Mouse (Mus musculus) kidney, embryonic 14.5 days (tissue): ENCODE measurements around the gene Ncoa1. TPM values are rescaled to one million over a fixed set of nuclear protein-coding genes. Genes with fewer than 3 reads are reported as not detected.

Source experiments
- ATAC-seq: fragments of 200-750 bp; cut with Nextera tagmentation; 2 replicates; pipeline ENCODE4 v1.8.0; 2017; ENCODE audit warnings: moderate number of reproducible peaks, mild to moderate bottlenecking, moderate TSS enrichment, moderate library complexity; ENCODE audit not compliant: low FRiP score, low TSS enrichment
- H3K27ac ChIP-seq: fragments of 300-500 bp; sonication (generic); 2 replicates; pipeline ENCODE4 v1.5.1; 2014; ENCODE audit warnings: low read depth, mild to moderate bottlenecking, low read length, moderate library complexity, mixed read lengths
- H3K27me3 ChIP-seq: fragments of 300-500 bp; sonication (generic); 2 replicates; pipeline ENCODE4 v1.6.1; 2014; ENCODE audit warnings: mild to moderate bottlenecking, low read length; ENCODE audit not compliant: control insufficient read depth, insufficient read depth
- H3K36me3 ChIP-seq: fragments of 300-500 bp; sonication (generic); 2 replicates; pipeline ENCODE4 v1.6.1; 2014; ENCODE audit warnings: low read length, mixed read lengths; ENCODE audit not compliant: control insufficient read depth, insufficient read depth
- H3K4me1 ChIP-seq: fragments of 300-500 bp; sonication (generic); 2 replicates; pipeline ENCODE4 v1.6.1; 2014; ENCODE audit warnings: low read length, mixed read lengths; ENCODE audit not compliant: control insufficient read depth, insufficient read depth
- H3K4me2 ChIP-seq: fragments of 300-500 bp; sonication (generic); replicated peaks from 2 replicates; pipeline ENCODE4 v1.6.1; 2014; ENCODE audit warnings: low read depth, mild to moderate bottlenecking, low read length
- H3K4me3 ChIP-seq: fragments of 300-500 bp; sonication (generic); 2 replicates; pipeline ENCODE4 v1.5.1; 2014; ENCODE audit warnings: mild to moderate bottlenecking, low read length
- H3K9ac ChIP-seq: fragments of 300-500 bp; sonication (generic); 2 replicates; pipeline ENCODE4 v1.6.1; 2014; ENCODE audit warnings: low read depth, mild to moderate bottlenecking, low read length, moderate library complexity
- H3K9me3 ChIP-seq: fragments of 300-500 bp; sonication (generic); 2 replicates; pipeline ENCODE4 v1.6.1; 2016; ENCODE audit warnings: low read length; ENCODE audit not compliant: control insufficient read depth
- WGBS: fragments of 180-500 bp; shearing (Covaris S2); extraction: QIAGEN DNeasy Blood & Tissue Kit; methylation state at CpG from one replicate; pipeline ENCODE4 v1.1.7; 2014; 5-methylcytosine and 5-hydroxymethylcytosine counted together
- polyA plus RNA-seq: library from polyadenylated mRNA; unstranded; fragments of >200 nt; fragmentation: Nextera tagmentation; extraction: Ambion mirVana; gene quantifications from 2 replicates; pipeline ENCODE4 v1.2.1, GENCODE M21; 2014

Ncoa1 gene
- polyA plus RNA-seq, 1 experiment from 2014 or later, result 10.6 TPM

DNA sequence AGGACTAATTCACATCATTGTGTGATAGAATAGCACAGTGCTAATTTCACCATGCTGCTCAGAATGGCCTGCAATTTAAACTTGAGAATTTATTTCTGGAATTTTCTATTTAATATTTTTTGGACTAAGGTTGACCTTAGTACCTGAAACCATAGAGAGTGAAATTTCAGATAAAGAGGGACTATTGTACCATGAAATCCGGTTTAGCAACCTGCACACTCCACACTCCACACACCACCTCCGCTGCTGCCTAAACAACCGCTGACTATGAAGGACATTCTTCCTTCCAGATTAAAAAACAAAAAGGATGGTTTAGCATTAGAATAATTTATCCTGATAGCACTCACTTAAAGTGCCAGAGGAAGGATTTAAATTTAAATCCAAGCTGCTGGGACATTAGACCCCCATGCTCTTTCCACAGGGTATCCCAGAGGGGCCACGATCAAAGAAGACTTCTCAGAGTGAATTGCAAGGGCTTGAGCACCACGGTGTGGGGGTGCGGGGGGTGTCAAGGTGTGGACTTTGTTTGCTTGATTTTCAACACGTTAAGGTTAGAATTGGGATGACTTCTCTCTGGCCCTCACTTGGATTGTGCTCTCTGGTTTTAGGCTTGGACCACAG, 29.9 kb upstream of the Ncoa1 start:
- Histone ChIP-seq H3K27ac (no peak overlapping the region), H3K4me1 (no peaks in the 10 kb centered on the region), H3K9me3 (no peaks in the 10 kb centered on the region), H3K4me3 (no peak overlapping the region), H3K4me2 (no peak overlapping the region), H3K36me3 (no peaks in the 10 kb centered on the region), H3K9ac (no peak overlapping the region), H3K27me3 (no peaks in the 10 kb centered on the region)
- no peak for ATAC-seq
- 39% methylated on average over 7 of the region's 7 CpGs for WGBS

- no peaks in the 10 kb centered on the region for H3K36me3 ChIP-seq
- H3K4me1 ChIP-seq, result no peaks in the 10 kb centered on the region
- H3K9me3 ChIP-seq, result no peaks in the 10 kb centered on the region
- WGBS, result 79% methylated on average over 6 of the region's 6 CpGs
- no peak for ATAC-seq
- H3K4me2 ChIP-seq, result no peak overlapping the region
- H3K4me3 ChIP-seq, result no peak overlapping the region
- no peak overlapping the region for H3K9ac ChIP-seq
- H3K27ac ChIP-seq, result no peak overlapping the region
- no peaks in the 10 kb centered on the region for H3K27me3 ChIP-seq
Observed at GRCm38 (mm10) chr12:4505298-4505697, 28.3 kb upstream of the Ncoa1 start.

DNA sequence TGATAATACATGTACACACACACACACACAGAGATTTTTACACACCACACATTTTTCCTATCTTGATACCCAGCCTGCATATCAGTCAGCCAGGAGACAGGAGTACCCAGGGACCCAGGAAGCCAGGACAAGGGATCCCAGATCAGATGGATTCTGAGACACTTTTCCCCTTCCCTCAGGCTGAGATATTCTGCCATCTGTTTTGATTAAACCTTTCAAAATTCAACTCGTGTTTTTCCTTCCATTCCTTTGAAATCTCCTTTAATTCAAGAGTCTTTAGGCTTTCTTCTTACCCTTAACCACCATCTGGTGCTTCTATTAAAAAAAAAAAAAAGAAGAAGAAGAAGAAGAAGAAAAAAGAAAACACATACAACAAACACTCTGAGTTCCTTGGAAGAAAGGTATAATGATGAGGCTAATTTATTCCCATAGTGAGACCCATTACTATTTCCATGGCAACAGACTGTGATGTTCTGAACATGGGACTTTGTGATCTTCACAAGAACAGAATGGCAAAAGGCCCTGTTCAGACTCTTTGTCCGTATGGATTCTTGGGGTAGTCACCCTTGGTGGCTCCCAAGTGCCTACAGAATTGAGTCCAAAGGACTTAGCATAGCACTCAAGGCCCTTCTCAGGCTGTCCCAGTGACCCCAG, 26.8 kb upstream of the Ncoa1 start:
- Histone ChIP-seq H3K9ac (no peak overlapping the region), H3K27ac (no peak overlapping the region), H3K9me3 (no peaks in the 10 kb centered on the region), H3K4me1 (no peaks in the 10 kb centered on the region), H3K4me3 (no peak overlapping the region), H3K36me3 (no peaks in the 10 kb centered on the region), H3K27me3 (no peaks in the 10 kb centered on the region), H3K4me2 (no peak overlapping the region)
- WGBS, result 83% methylated on average over 2 of the region's 2 CpGs
- no peak for ATAC-seq

- Histone ChIP-seq H3K9ac (no peak overlapping the region), H3K4me1 (no peaks in the 10 kb centered on the region), H3K27me3 (no peaks in the 10 kb centered on the region), H3K27ac (no peak overlapping the region), H3K9me3 (no peaks in the 10 kb centered on the region), H3K4me2 (no peak overlapping the region), H3K36me3 (no peaks in the 10 kb centered on the region), H3K4me3 (no peak overlapping the region)
- ATAC-seq, result no peak
- WGBS, result 57% methylated on average over 3 of the region's 3 CpGs
Observed at GRCm38 (mm10) chr12:4501916-4502315, 24.9 kb upstream of the Ncoa1 start.

DNA sequence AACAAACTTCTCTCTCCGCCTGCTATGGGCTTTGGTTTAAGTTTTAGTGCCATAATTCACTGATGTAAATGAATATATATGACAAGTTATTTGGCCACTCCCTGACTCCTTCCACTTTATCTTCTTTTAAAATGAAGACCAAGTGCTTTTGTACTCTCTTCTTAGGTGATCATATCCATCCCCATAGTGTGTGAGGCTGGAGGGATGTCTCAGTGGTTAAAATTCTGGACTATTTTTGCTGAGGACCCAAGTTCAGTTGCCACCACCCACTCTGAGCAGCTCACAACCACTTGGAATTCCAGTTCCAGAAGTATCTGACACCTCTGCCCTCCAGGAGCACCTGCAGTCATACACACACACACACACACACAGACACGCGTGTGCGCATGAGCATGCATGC, 23.5 kb upstream of the Ncoa1 start:
- H3K27ac ChIP-seq, result no peak overlapping the region
- H3K9ac ChIP-seq, result no peak overlapping the region
- 94% methylated on average over 4 of the region's 4 CpGs for WGBS
- no peaks in the 10 kb centered on the region for H3K4me1 ChIP-seq
- no peaks in the 10 kb centered on the region for H3K36me3 ChIP-seq
- H3K4me2 ChIP-seq, result no peak overlapping the region
- H3K4me3 ChIP-seq, result no peak overlapping the region
- H3K27me3 ChIP-seq, result no peaks in the 10 kb centered on the region
- ATAC-seq, result no peak
- no peaks in the 10 kb centered on the region for H3K9me3 ChIP-seq

- Histone ChIP-seq H3K36me3 (no peaks in the 10 kb centered on the region), H3K27me3 (no peaks in the 10 kb centered on the region), H3K27ac (no peak overlapping the region), H3K4me3 (no peak overlapping the region), H3K4me2 (no peak overlapping the region), H3K9ac (no peak overlapping the region), H3K4me1 (no peaks in the 10 kb centered on the region), H3K9me3 (no peaks in the 10 kb centered on the region)
- WGBS, result 75% methylated on average over 3 of the region's 3 CpGs
- ATAC-seq, result no peak
Observed at GRCm38 (mm10) chr12:4499651-4500175, 22.7 kb upstream of the Ncoa1 start.

GRCm38 (mm10) chr12:4488411-4488810, 11.4 kb upstream of the Ncoa1 start:
- H3K4me2 ChIP-seq, result no peak overlapping the region
- no peaks in the 10 kb centered on the region for H3K9me3 ChIP-seq
- H3K9ac ChIP-seq, result no peak overlapping the region
- 84% methylated on average over 6 of the region's 6 CpGs for WGBS
- no peak for ATAC-seq
- H3K36me3 ChIP-seq, result no peaks in the 10 kb centered on the region
- no peaks in the 10 kb centered on the region for H3K4me1 ChIP-seq
- H3K27ac ChIP-seq, result no peak overlapping the region
- no peaks in the 10 kb centered on the region for H3K27me3 ChIP-seq
- H3K4me3 ChIP-seq, result no peak overlapping the region

- ATAC-seq, result no peak
- H3K36me3 ChIP-seq, result no peaks in the 10 kb centered on the region
- H3K4me1 ChIP-seq, result 0 out of 2 replicates have a peak, but pooled peaks cover 4% of the 10 kb centered on the region
- H3K27me3 ChIP-seq, result no peaks in the 10 kb centered on the region
- no peak overlapping the region for H3K4me3 ChIP-seq
- no peak overlapping the region for H3K4me2 ChIP-seq
- no peak overlapping the region for H3K9ac ChIP-seq
- no peak overlapping the region for H3K27ac ChIP-seq
- 77% methylated on average over 4 of the region's 4 CpGs for WGBS
- H3K9me3 ChIP-seq, result no peaks in the 10 kb centered on the region
Observed at GRCm38 (mm10) chr12:4483386-4483785, 6.4 kb upstream of the Ncoa1 start.

- H3K27ac ChIP-seq, result no peak overlapping the region
- no peaks in the 10 kb centered on the region for H3K9me3 ChIP-seq
- ATAC-seq, result no peak
- H3K4me1 ChIP-seq, result 0 out of 2 replicates have a peak, but pooled peaks cover 4% of the 10 kb centered on the region
- WGBS, result 82% methylated on average over 5 of the region's 5 CpGs
- H3K9ac ChIP-seq, result no peak overlapping the region
- H3K36me3 ChIP-seq, result no peaks in the 10 kb centered on the region
- H3K4me2 ChIP-seq, result no peak overlapping the region
- H3K4me3 ChIP-seq, result no peak overlapping the region
- no peaks in the 10 kb centered on the region for H3K27me3 ChIP-seq
Observed at GRCm38 (mm10) chr12:4481687-4482086, 4.7 kb upstream of the Ncoa1 start.
